8 mouse cellular contexts compared by ENCODE assay signal in the genomic region with DNA sequence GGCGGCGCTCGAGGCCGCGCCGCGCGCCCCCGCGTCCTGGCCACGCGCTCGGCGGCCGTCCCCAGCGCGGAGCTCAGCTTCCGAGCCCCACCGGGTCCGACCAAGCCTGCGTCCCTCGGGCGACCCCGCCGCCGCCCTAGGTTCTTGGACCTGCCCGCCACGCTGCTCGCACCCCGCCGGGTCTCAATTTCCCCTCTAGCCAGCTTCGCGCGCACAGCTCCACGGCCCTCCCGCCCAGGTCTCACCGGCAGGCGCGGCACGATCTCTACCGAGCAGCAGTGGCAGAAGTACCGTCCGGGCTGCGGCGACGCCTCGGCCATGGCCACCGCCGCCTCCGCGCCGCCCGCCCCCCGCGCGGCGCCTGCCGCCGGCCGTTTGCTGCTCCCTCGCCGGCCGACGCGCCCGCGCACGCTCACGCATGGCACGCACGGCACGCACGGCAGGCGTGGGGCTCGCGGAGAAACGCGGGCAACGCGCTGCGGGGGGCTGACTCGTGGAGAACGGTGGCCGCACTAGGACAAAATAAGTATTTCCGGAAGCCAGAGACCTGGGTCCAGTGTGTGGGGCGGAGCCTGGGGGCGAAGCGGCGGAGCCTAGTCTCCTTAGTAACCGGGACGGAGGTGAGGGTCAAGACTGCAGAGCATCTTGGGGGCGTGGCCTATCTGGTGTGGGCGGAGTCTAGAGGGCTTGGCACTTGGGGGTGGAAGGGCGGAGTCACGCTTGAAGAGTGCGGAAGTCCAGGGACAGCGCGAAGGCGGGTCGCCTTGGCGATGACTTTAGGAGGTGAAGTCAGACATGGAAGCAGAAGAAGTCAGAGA. TPM values are rescaled to one million over a fixed set of nuclear protein-coding genes. Genes with fewer than 3 reads are reported as not detected.
A peak's percentile ranks its signal among the peaks of the same experiment; 100 is the strongest.
DNase-seq lines count a peak whose midpoint lies in the region; ATAC-seq and TF ChIP-seq lines count a peak whose summit lies in the region.

A gene (minus strand): TSS at position 445 of the 818 bp plus-strand sequence.

- DNase-seq in CD4-positive helper T cell, adult 2 months (ENCODE audit: low read depth, low spot score) = peak; percentile 98
- DNase-seq in brain, embryonic 18.5 days (ENCODE audit: low read depth, low spot score) = peak; percentile 91
- peak; percentile 99 for DNase-seq in kidney, postnatal 0 days (ENCODE audit: low spot score)
- DNase-seq in liver, embryonic 11.5 days (ENCODE audit: low spot score) = peak; percentile 99
- DNase-seq in naive thymus-derived CD4-positive, alpha-beta T cell, adult 2 months (ENCODE audit: low read depth) = peak; percentile 99

- peaks cover 8% of the 10 kb centered on the region for H3K36me3 ChIP-seq in heart, embryonic 12.5 days
- peaks cover 6% of the 10 kb centered on the region; the same call in 1 of the 2 replicates for H3K36me3 ChIP-seq in kidney, postnatal 0 days (ENCODE audit: insufficient read depth, low read length)
- peaks cover 8% of the 10 kb centered on the region for H3K36me3 ChIP-seq in liver, embryonic 11.5 days (ENCODE audit: control insufficient read depth, insufficient read depth, low read length)
- peaks cover 8% of the 10 kb centered on the region for H3K36me3 ChIP-seq in stomach, embryonic 14.5 days (ENCODE audit: control insufficient read depth, insufficient read depth, low read length)

- no peak for TF ChIP-seq CTCF in kidney, postnatal 0 days (IDR thresholded peaks at IDR 0.05; ENCODE audit: low read depth)

- peak within 1 kb of the TSS; percentile 91 for H3K27ac ChIP-seq in heart, embryonic 12.5 days (ENCODE audit: poor library complexity, severe bottlenecking)
- H3K27ac ChIP-seq in kidney, postnatal 0 days = peak within 1 kb of the TSS; percentile 94
- peak within 1 kb of the TSS; percentile 92 for H3K27ac ChIP-seq in liver, embryonic 11.5 days (ENCODE audit: low read depth, low read length)
- peak within 1 kb of the TSS; percentile 87 for H3K27ac ChIP-seq in stomach, embryonic 14.5 days (ENCODE audit: low read length)

- peak within 1 kb of the TSS; percentile 94 for H3K9ac ChIP-seq in heart, embryonic 12.5 days
- H3K9ac ChIP-seq in kidney, postnatal 0 days (ENCODE audit: low read depth, low read length) = peak within 1 kb of the TSS; percentile 94
- peak within 1 kb of the TSS; percentile 99 for H3K9ac ChIP-seq in liver, embryonic 11.5 days (ENCODE audit: low read depth, low read length)
- peak within 1 kb of the TSS; percentile 93 for H3K9ac ChIP-seq in stomach, embryonic 14.5 days (replicated peaks; ENCODE audit: low read depth, low read length)

- H3K27me3 ChIP-seq in heart, embryonic 12.5 days (replicated peaks) = 0 out of 2 replicates have a peak, but pooled peaks cover 5% of the 10 kb centered on the region
- H3K27me3 ChIP-seq in kidney, postnatal 0 days (ENCODE audit: insufficient read depth, low read length) = no peaks in the 10 kb centered on the region
- 0 out of 2 replicates have a peak, but pooled peaks cover 3% of the 10 kb centered on the region for H3K27me3 ChIP-seq in liver, embryonic 11.5 days (replicated peaks; ENCODE audit: control insufficient read depth, insufficient read depth, low read length)
- no peaks in the 10 kb centered on the region for H3K27me3 ChIP-seq in stomach, embryonic 14.5 days (ENCODE audit: control insufficient read depth, insufficient read depth, low read length)

- H3K4me1 ChIP-seq in heart, embryonic 12.5 days (replicated peaks) = peaks cover 39% of the 10 kb centered on the region
- peaks cover 20% of the 10 kb centered on the region for H3K4me1 ChIP-seq in kidney, postnatal 0 days (replicated peaks; ENCODE audit: insufficient read depth, low read length)
- peaks cover 29% of the 10 kb centered on the region for H3K4me1 ChIP-seq in liver, embryonic 11.5 days (replicated peaks; ENCODE audit: control insufficient read depth, insufficient read depth, low read length)
- H3K4me1 ChIP-seq in stomach, embryonic 14.5 days (ENCODE audit: control insufficient read depth, insufficient read depth, low read length) = peaks cover 26% of the 10 kb centered on the region

- peak; percentile 84 for ATAC-seq in erythroid progenitor cell, adult 5-6 weeks (replicated peaks; ENCODE audit: low FRiP score, poor library complexity, severe bottlenecking)
- peak; percentile 94 for ATAC-seq in heart, embryonic 12.5 days (ENCODE audit: insufficient number of reproducible peaks, low FRiP score)
- peak; percentile 91 for ATAC-seq in kidney, postnatal 0 days (replicated peaks; ENCODE audit: low FRiP score, low read depth)
- peak; percentile 93 for ATAC-seq in liver, embryonic 11.5 days (replicated peaks; ENCODE audit: low FRiP score)
- ATAC-seq in stomach, embryonic 14.5 days (ENCODE audit: insufficient number of reproducible peaks, insufficient read depth, low FRiP score, low read depth) = peak; percentile 92

- peak within 1 kb of the TSS; percentile 81 for H3K4me2 ChIP-seq in heart, embryonic 12.5 days
- H3K4me2 ChIP-seq in kidney, postnatal 0 days (ENCODE audit: low read length) = peak within 1 kb of the TSS; percentile 92
- peak within 1 kb of the TSS; percentile 87 for H3K4me2 ChIP-seq in liver, embryonic 11.5 days
- peak within 1 kb of the TSS; percentile 92 for H3K4me2 ChIP-seq in stomach, embryonic 14.5 days (replicated peaks; ENCODE audit: low read depth, low read length)

- under 1% methylated on average over 99 of the region's 101 CpGs for WGBS in heart, embryonic 12.5 days
- WGBS in kidney, postnatal 0 days = under 1% methylated on average over 76 of the region's 101 CpGs
- WGBS in liver, embryonic 11.5 days = under 1% methylated on average over 101 of the region's 101 CpGs
- under 1% methylated on average over 101 of the region's 101 CpGs for WGBS in stomach, embryonic 14.5 days

- H3K9me3 ChIP-seq in heart, embryonic 12.5 days (replicated peaks) = no peaks in the 10 kb centered on the region
- H3K9me3 ChIP-seq in kidney, postnatal 0 days (replicated peaks; ENCODE audit: low read length) = no peaks in the 10 kb centered on the region
- no peaks in the 10 kb centered on the region for H3K9me3 ChIP-seq in liver, embryonic 11.5 days (ENCODE audit: control insufficient read depth, low read length)
- no peaks in the 10 kb centered on the region for H3K9me3 ChIP-seq in stomach, embryonic 14.5 days (ENCODE audit: control insufficient read depth, low read depth, low read length)

- H3K4me3 ChIP-seq in heart, embryonic 12.5 days = peak within 1 kb of the TSS; percentile 89
- H3K4me3 ChIP-seq in kidney, postnatal 0 days (replicated peaks; ENCODE audit: low read depth, low read length) = peak within 1 kb of the TSS; percentile 79
- H3K4me3 ChIP-seq in liver, embryonic 11.5 days (ENCODE audit: low read depth, low read length) = peak within 1 kb of the TSS; percentile 96
- H3K4me3 ChIP-seq in stomach, embryonic 14.5 days (ENCODE audit: low read depth, low read length) = peak within 1 kb of the TSS; percentile 92

RNA-seq across cellular contexts. Expression of the gene that starts here (rescaled TPM):
- 40.0 and 58.7 TPM in 2 replicates for total RNA-seq in erythroid progenitor cell, adult 5-6 weeks (2015; ENCODE audit: low replicate concordance)
- 18.3 and 19.4 TPM in 2 replicates for total RNA-seq in erythroid progenitor cell, adult 5-6 weeks (2017; ENCODE audit: low replicate concordance)
- polyA plus RNA-seq in heart, embryonic 12.5 days (2016; fragmentation: Nextera tagmentation; extraction: Ambion mirVana) = 78.7 and 78.9 TPM in 2 replicates
- polyA plus RNA-seq in kidney, postnatal 0 days (2015; fragmentation: Nextera tagmentation; extraction: Ambion mirVana) = 74.5 and 82.4 TPM in 2 replicates
- polyA plus RNA-seq in liver, embryonic 11.5 days (2014; fragmentation: Nextera tagmentation; extraction: Ambion mirVana) = 105 and 119 TPM in 2 replicates
- 72.1 and 77.3 TPM in 2 replicates for polyA plus RNA-seq in stomach, embryonic 14.5 days (2014; fragmentation: Nextera tagmentation; extraction: Ambion mirVana)

Comparison
In these comparisons a context has a peak if more than half of its experiments do, and no peak if none do; other contexts are left out.
1. Peak in every context shown above with its lines: DNase-seq, ATAC-seq, H3K4me3 ChIP-seq and H3K27ac ChIP-seq.